Mouse (Mus musculus) embryonic facial prominence, embryonic 11.5 days (tissue): ENCODE measurements at regions not wholly inside any gene's neighbourhood (a gene's known extent, or its start where the extent isn't known, plus 50 kb on each side); places are given as distances from the start of the nearest gene placed in this dataset.
A peak's percentile ranks its signal among the peaks of the same experiment; 100 is the strongest.

Experiments
- ATAC-seq: fragments of 200-750 bp; cut with Nextera tagmentation; replicated peaks from 2 replicates; pipeline ENCODE4 v1.8.0; 2017; ENCODE audit warnings: low read depth; ENCODE audit not compliant: insufficient number of reproducible peaks, low FRiP score, low TSS enrichment
- DNase-seq: peaks from one replicate; pipeline ENCODE4 v3.0.0-alpha.2; 2015; ENCODE audit warnings: low spot score
- H3K27ac ChIP-seq: fragments of 300-500 bp; sonication (generic); replicated peaks from 2 replicates; pipeline ENCODE4 v1.5.1; 2014; ENCODE audit warnings: mild to moderate bottlenecking, low read depth, low read length, control low read depth
- H3K27me3 ChIP-seq: fragments of 300-500 bp; sonication (generic); 2 replicates; pipeline ENCODE4 v1.6.1; 2014; ENCODE audit warnings: mild to moderate bottlenecking, low read length, moderate library complexity, mixed read lengths; ENCODE audit not compliant: control insufficient read depth, insufficient read depth
- H3K36me3 ChIP-seq: fragments of 300-500 bp; sonication (generic); replicated peaks from 2 replicates; pipeline ENCODE4 v1.6.1; 2014; ENCODE audit warnings: low read depth, mild to moderate bottlenecking, low read length, moderate library complexity, mixed read lengths; ENCODE audit not compliant: control insufficient read depth, insufficient read depth
- H3K4me1 ChIP-seq: fragments of 300-500 bp; sonication (generic); 2 replicates; pipeline ENCODE4 v1.6.1; 2014; ENCODE audit warnings: low read length, mixed read lengths; ENCODE audit not compliant: control insufficient read depth, insufficient read depth
- H3K4me2 ChIP-seq: fragments of 300-500 bp; sonication (generic); 2 replicates; pipeline ENCODE4 v1.6.1; 2014; ENCODE audit warnings: low read depth, mild to moderate bottlenecking, control low read depth, low read length, moderate library complexity
- H3K4me3 ChIP-seq: fragments of 300-500 bp; sonication (generic); 2 replicates; pipeline ENCODE4 v1.5.1; 2014; ENCODE audit warnings: low read depth, low read length, control low read depth
- H3K9ac ChIP-seq: fragments of 300-500 bp; sonication (generic); replicated peaks from 2 replicates; pipeline ENCODE4 v1.6.1; 2014; ENCODE audit warnings: mild to moderate bottlenecking, control low read depth, low read length
- H3K9me3 ChIP-seq: fragments of 300-500 bp; sonication (generic); replicated peaks from 2 replicates; pipeline ENCODE4 v1.6.1; 2016; ENCODE audit warnings: mild to moderate bottlenecking, low read length, inconsistent platforms, mixed read lengths; ENCODE audit not compliant: control insufficient read depth
- WGBS: fragments of 180-500 bp; shearing (Covaris S2); extraction: QIAGEN DNeasy Blood & Tissue Kit; methylation state at CpG from one replicate; pipeline ENCODE4 v1.1.7; 2014; 5-methylcytosine and 5-hydroxymethylcytosine counted together

DNA sequence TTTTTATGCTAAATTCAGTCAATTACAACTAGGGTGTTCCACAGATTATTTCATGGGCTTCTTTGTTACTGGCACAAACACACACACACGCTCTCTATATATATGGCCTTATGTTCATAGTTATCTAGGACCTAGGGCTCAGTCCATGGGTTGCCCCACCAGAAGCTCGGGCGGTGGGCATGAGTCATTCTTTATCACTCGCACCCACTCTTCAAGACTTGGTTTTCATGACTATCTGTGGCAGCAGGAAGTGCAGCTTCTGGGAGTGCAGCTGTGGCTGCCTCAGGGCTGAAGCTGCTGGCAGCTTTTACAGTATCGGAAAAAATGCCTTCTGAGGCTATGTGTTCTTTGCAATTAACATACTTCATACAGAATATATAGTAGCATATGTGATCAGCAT, 198.7 kb downstream of the Ipo11 start:
- Histone ChIP-seq H3K36me3 (no peaks in the 10 kb centered on the region), H3K4me2 (no peak overlapping the region), H3K9ac (no peak overlapping the region), H3K4me3 (no peak overlapping the region), H3K27ac (no peak overlapping the region), H3K9me3 (no peaks in the 10 kb centered on the region), H3K27me3 (no peaks in the 10 kb centered on the region), H3K4me1 (no peaks in the 10 kb centered on the region)
- WGBS: 83% methylated on average over 5 of the region's 5 CpGs
- no peak for DNase-seq
- ATAC-seq: peak; percentile 72

- Histone ChIP-seq H3K36me3 (no peaks in the 10 kb centered on the region), H3K4me2 (no peak overlapping the region), H3K9ac (no peak overlapping the region), H3K4me3 (no peak overlapping the region), H3K9me3 (no peaks in the 10 kb centered on the region), H3K4me1 (no peaks in the 10 kb centered on the region), H3K27ac (no peak overlapping the region), H3K27me3 (no peaks in the 10 kb centered on the region)
- 84% methylated on average over 2 of the region's 2 CpGs for WGBS
- ATAC-seq (no peak), DNase-seq (no peak)
Measured at GRCm38 (mm10) chr13:106734323-106734722, 202.4 kb downstream of the Ipo11 start.

DNA sequence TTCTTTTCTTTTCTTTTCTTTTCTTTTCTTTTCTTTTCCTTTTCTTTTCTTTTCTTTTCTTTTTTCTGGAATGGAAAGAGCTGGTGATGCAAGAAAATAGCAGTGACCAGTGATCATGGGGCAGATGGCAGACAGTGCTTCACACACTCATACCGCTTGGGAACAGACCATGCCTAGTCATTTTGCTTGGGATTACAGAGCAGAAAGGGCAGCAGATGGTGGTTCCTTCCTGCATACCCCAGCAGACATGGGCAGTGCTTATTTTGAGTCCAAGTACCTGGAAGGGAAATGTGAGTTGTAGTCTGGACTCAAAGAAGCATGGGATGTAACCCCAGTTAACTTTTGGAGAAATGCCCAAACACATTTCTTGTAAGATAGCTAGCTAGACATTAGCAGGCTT, 203.9 kb downstream of the Ipo11 start:
- no peak overlapping the region for H3K4me3 ChIP-seq
- 87% methylated on average over 1 of the region's 1 CpGs for WGBS
- no peak overlapping the region for H3K9ac ChIP-seq
- H3K27ac ChIP-seq: no peak overlapping the region
- H3K4me2 ChIP-seq: no peak overlapping the region
- H3K36me3 ChIP-seq: no peaks in the 10 kb centered on the region
- no peaks in the 10 kb centered on the region for H3K4me1 ChIP-seq
- DNase-seq: no peak
- H3K27me3 ChIP-seq: no peaks in the 10 kb centered on the region
- no peak for ATAC-seq
- H3K9me3 ChIP-seq: no peaks in the 10 kb centered on the region

DNA sequence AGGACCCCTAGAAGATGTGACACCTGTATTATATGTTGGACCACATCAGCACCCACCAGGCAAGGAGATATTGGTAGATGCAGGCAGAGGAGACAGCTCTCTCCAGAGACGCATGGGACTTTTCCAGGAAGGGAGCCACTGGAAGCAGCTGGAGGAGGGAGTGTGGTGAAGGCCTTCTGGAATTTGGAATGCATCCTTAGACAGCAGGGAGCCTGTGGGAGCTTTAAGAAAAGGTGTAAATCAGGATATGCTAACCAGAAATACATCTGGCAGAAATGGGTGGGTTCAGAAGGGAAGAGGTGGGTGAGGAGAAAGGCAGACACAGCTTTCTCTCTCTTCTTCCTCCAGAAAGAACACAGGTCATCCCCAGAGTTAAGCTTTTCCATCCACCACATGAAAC, 213.4 kb downstream of the Ipo11 start:
- DNase-seq (no peak), ATAC-seq (no peak)
- 71% methylated on average over 1 of the region's 1 CpGs for WGBS

GRCm38 (mm10) chr13:106721167-106721566, 215.6 kb downstream of the Ipo11 start:
- DNase-seq: no peak
- Histone ChIP-seq H3K27me3 (no peaks in the 10 kb centered on the region), H3K4me2 (no peak overlapping the region), H3K9me3 (no peaks in the 10 kb centered on the region), H3K9ac (no peak overlapping the region), H3K4me1 (no peaks in the 10 kb centered on the region), H3K4me3 (no peak overlapping the region), H3K27ac (no peak overlapping the region), H3K36me3 (no peaks in the 10 kb centered on the region)
- no peak for ATAC-seq
- WGBS: 100% methylated on average over 1 of the region's 1 CpGs

More for the DNA sequence above, 213.4 kb downstream of the Ipo11 start:
- no peaks in the 10 kb centered on the region for H3K36me3 ChIP-seq
- H3K4me1 ChIP-seq: no peaks in the 10 kb centered on the region
- H3K9ac ChIP-seq: no peak overlapping the region
- no peaks in the 10 kb centered on the region for H3K27me3 ChIP-seq
- H3K9me3 ChIP-seq: no peaks in the 10 kb centered on the region
- no peak overlapping the region for H3K4me3 ChIP-seq
- H3K4me2 ChIP-seq: no peak overlapping the region
- no peak overlapping the region for H3K27ac ChIP-seq

DNA sequence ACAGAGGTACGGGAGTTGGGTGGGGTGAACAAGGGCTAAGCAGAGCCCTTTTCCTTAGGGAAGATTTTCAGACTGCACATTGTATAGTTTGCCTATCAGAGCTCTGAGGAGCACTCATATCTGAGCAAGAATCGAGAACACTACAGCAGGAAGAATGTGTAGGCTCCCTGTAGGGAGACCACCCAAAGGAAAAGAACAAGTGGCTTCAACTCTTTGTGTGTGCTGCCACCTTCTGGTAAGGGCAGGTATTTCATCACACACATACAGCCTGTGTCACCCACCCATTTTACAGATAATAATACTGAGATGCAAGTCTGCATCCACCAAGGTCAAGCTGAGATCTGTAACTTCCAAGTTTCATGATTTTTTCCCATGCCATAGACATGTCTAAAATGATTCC, 221.0 kb downstream of the Ipo11 start:
- WGBS: 48% methylated on average over 2 of the region's 2 CpGs
- Histone ChIP-seq H3K4me3 (no peak overlapping the region), H3K4me1 (no peaks in the 10 kb centered on the region), H3K27me3 (no peaks in the 10 kb centered on the region), H3K36me3 (no peaks in the 10 kb centered on the region), H3K9ac (no peak overlapping the region), H3K4me2 (no peak overlapping the region), H3K9me3 (no peaks in the 10 kb centered on the region), H3K27ac (no peak overlapping the region)
- DNase-seq (peak; percentile 36), ATAC-seq (0 out of 2 replicates have a peak, but pooled peaks have one; percentile 40)

DNA sequence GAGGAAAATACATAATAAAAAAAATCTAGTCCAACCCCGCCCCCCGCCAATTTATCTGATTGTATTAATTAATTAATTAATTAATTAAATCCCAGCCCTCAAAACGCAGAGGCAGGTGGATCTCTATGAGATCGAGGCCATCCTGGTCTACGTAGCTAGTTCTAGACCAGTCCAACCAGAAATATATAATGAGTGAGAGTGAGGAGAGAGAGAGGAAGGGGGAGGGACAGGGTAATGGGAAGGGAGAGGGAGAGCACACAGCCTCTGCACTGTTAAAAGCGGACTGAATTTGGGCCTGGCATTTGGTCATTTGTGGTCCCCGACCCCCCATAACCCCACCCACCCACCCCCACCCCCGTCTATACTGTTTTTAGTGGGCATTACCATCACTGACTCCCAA, 221.5 kb downstream of the Ipo11 start:
- H3K36me3 ChIP-seq: no peaks in the 10 kb centered on the region
- no peaks in the 10 kb centered on the region for H3K9me3 ChIP-seq
- H3K4me1 ChIP-seq: no peaks in the 10 kb centered on the region
- no peak overlapping the region for H3K27ac ChIP-seq
- ATAC-seq: 0 out of 2 replicates have a peak, but pooled peaks have one; percentile 32
- no peak overlapping the region for H3K4me3 ChIP-seq
- H3K9ac ChIP-seq: no peak overlapping the region
- H3K27me3 ChIP-seq: no peaks in the 10 kb centered on the region
- WGBS: 74% methylated on average over 8 of the region's 8 CpGs
- no peak for DNase-seq
- H3K4me2 ChIP-seq: no peak overlapping the region

GRCm38 (mm10) chr13:106710580-106710979, 226.2 kb downstream of the Ipo11 start:
- no peaks in the 10 kb centered on the region for H3K9me3 ChIP-seq
- ATAC-seq (no peak), DNase-seq (no peak)
- no peak overlapping the region for H3K4me2 ChIP-seq
- H3K9ac ChIP-seq: no peak overlapping the region
- no peaks in the 10 kb centered on the region for H3K4me1 ChIP-seq
- WGBS: 85% methylated on average over 3 of the region's 3 CpGs
- H3K36me3 ChIP-seq: no peaks in the 10 kb centered on the region
- H3K27me3 ChIP-seq: no peaks in the 10 kb centered on the region
- no peak overlapping the region for H3K4me3 ChIP-seq
- H3K27ac ChIP-seq: no peak overlapping the region
